Mouse (Mus musculus): Measurements from ENCODE around the gene Tecpr1. TPM values are rescaled to one million over a fixed set of nuclear protein-coding genes. Genes with fewer than 3 reads are reported as not detected.

Gene Tecpr1
- polyA plus RNA-seq, 1 experiment from 2014 or later, result 18.4 TPM

GRCm38 (mm10) chr5:144162813-144163517, 60.5 kb downstream of the Tecpr1 start:
- 81% methylated on average over 10 of the region's 10 CpGs for WGBS
- Histone ChIP-seq H3K27ac (ENCODE audit: low read depth, low read length) (no peak overlapping the region), H3K27me3 (ENCODE audit: control insufficient read depth, insufficient read depth, low read length) (no peaks in the 10 kb centered on the region), H3K4me2 (ENCODE audit: low read depth) (no peak overlapping the region), H3K36me3 (ENCODE audit: control insufficient read depth, insufficient read depth, low read length) (peaks cover 6% of the 10 kb centered on the region), H3K4me3 (ENCODE audit: low read depth, low read length) (no peak overlapping the region), H3K4me1 (ENCODE audit: control insufficient read depth, insufficient read depth, low read length) (no peaks in the 10 kb centered on the region), H3K9me3 (ENCODE audit: control insufficient read depth, low read length) (no peaks in the 10 kb centered on the region), H3K9ac (ENCODE audit: low read length) (no peak overlapping the region)
- DNase-seq (ENCODE audit: low spot score) (no peak), ATAC-seq (ENCODE audit: insufficient read depth, low FRiP score, low TSS enrichment) (no peak)

- Histone ChIP-seq H3K4me3 (ENCODE audit: low read depth, low read length) (no peak overlapping the region), H3K27ac (ENCODE audit: low read depth, low read length) (no peak overlapping the region), H3K4me1 (ENCODE audit: control insufficient read depth, insufficient read depth, low read length) (no peaks in the 10 kb centered on the region), H3K36me3 (ENCODE audit: control insufficient read depth, insufficient read depth, low read length) (peaks cover 6% of the 10 kb centered on the region), H3K9me3 (ENCODE audit: control insufficient read depth, low read length) (no peaks in the 10 kb centered on the region), H3K4me2 (ENCODE audit: low read depth) (no peak overlapping the region), H3K9ac (ENCODE audit: low read length) (no peak overlapping the region), H3K27me3 (ENCODE audit: control insufficient read depth, insufficient read depth, low read length) (no peaks in the 10 kb centered on the region)
- no peak for DNase-seq (ENCODE audit: low spot score)
- ATAC-seq (ENCODE audit: insufficient read depth, low FRiP score, low TSS enrichment), result no peak
- 95% methylated on average over 5 of the region's 5 CpGs for WGBS
These were observed 61.2 kb downstream of the Tecpr1 start for GRCm38 (mm10) chr5:144162080-144162812.

DNA sequence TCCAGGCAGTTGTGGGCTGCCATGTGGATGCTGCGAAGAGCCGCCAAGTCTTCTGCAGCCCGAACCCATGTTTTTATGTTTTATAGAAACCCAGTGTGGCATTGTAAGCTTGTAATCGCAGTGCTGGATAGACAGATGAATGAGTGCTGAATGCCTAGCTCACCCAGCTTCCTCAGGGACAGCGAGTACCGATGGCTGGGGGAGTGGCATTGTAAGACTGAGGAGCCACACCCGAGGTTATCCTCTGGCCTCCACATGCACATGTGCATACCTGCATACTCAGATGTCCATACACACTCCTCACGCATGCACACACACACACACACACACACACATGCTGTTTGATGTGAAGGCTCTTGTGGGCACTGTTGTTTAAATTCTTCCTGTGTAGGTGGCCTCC, 64.3 kb downstream of the Tecpr1 start:
- Histone ChIP-seq H3K36me3 (ENCODE audit: control insufficient read depth, insufficient read depth, low read length) (peaks cover 4% of the 10 kb centered on the region), H3K27ac (ENCODE audit: low read depth, low read length) (no peak overlapping the region), H3K9ac (ENCODE audit: low read length) (no peak overlapping the region), H3K4me3 (ENCODE audit: low read depth, low read length) (no peak overlapping the region), H3K9me3 (ENCODE audit: control insufficient read depth, low read length) (no peaks in the 10 kb centered on the region), H3K27me3 (ENCODE audit: control insufficient read depth, insufficient read depth, low read length) (no peaks in the 10 kb centered on the region), H3K4me2 (ENCODE audit: low read depth) (no peak overlapping the region), H3K4me1 (ENCODE audit: control insufficient read depth, insufficient read depth, low read length) (no peaks in the 10 kb centered on the region)
- ATAC-seq (ENCODE audit: insufficient read depth, low FRiP score, low TSS enrichment), result no peak
- DNase-seq (ENCODE audit: low spot score), result no peak
- WGBS, result 92% methylated on average over 8 of the region's 8 CpGs

GRCm38 (mm10) chr5:144158604-144159003, 64.8 kb downstream of the Tecpr1 start:
- H3K4me3 ChIP-seq (ENCODE audit: low read depth, low read length), result no peak overlapping the region
- WGBS, result 57% methylated on average over 4 of the region's 4 CpGs
- H3K27me3 ChIP-seq (ENCODE audit: control insufficient read depth, insufficient read depth, low read length), result no peaks in the 10 kb centered on the region
- H3K4me1 ChIP-seq (ENCODE audit: control insufficient read depth, insufficient read depth, low read length), result no peaks in the 10 kb centered on the region
- no peak overlapping the region for H3K27ac ChIP-seq (ENCODE audit: low read depth, low read length)
- H3K9ac ChIP-seq (ENCODE audit: low read length), result no peak overlapping the region
- DNase-seq (ENCODE audit: low spot score) (no peak), ATAC-seq (ENCODE audit: insufficient read depth, low FRiP score, low TSS enrichment) (no peak)
- peaks cover 4% of the 10 kb centered on the region for H3K36me3 ChIP-seq (ENCODE audit: control insufficient read depth, insufficient read depth, low read length)
- no peaks in the 10 kb centered on the region for H3K9me3 ChIP-seq (ENCODE audit: control insufficient read depth, low read length)
- H3K4me2 ChIP-seq (ENCODE audit: low read depth), result no peak overlapping the region

DNA sequence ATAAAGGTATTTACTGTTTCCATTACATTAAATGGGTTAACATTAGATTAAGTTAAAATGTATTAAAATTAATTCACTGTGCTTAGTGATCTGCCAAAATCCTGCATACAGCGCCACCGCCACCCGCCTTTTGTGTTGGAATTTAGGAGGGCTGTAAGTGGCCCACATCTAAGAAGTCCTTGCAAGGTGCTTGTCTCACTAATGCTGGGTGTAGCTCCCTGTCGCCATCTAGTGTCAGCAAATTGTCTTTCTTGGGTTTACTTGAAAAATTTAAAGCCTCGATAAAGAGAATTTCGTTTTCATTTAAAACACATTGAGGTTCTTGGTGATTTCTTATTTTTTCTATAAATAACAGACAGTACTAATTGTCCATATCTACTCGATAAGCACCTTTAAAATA, 68.9 kb downstream of the Tecpr1 start:
- Histone ChIP-seq H3K27me3 (ENCODE audit: control insufficient read depth, insufficient read depth, low read length) (no peaks in the 10 kb centered on the region), H3K9me3 (ENCODE audit: control insufficient read depth, low read length) (no peaks in the 10 kb centered on the region), H3K4me3 (ENCODE audit: low read depth, low read length) (no peak overlapping the region), H3K4me2 (ENCODE audit: low read depth) (no peak overlapping the region), H3K4me1 (ENCODE audit: control insufficient read depth, insufficient read depth, low read length) (no peaks in the 10 kb centered on the region), H3K36me3 (ENCODE audit: control insufficient read depth, insufficient read depth, low read length) (no peaks in the 10 kb centered on the region; the same call in 1 of the 2 replicates), H3K9ac (ENCODE audit: low read length) (no peak overlapping the region), H3K27ac (ENCODE audit: low read depth, low read length) (no peak overlapping the region)
- peak; percentile 60 for DNase-seq (ENCODE audit: low spot score)
- no peak for ATAC-seq (ENCODE audit: insufficient read depth, low FRiP score, low TSS enrichment)
- WGBS, result 37% methylated on average over 7 of the region's 7 CpGs

GRCm38 (mm10) chr5:144151270-144151669, 72.1 kb downstream of the Tecpr1 start:
- Histone ChIP-seq H3K27ac (ENCODE audit: low read depth, low read length) (no peak overlapping the region), H3K27me3 (ENCODE audit: control insufficient read depth, insufficient read depth, low read length) (no peaks in the 10 kb centered on the region), H3K36me3 (ENCODE audit: control insufficient read depth, insufficient read depth, low read length) (no peaks in the 10 kb centered on the region; the same call in 1 of the 2 replicates), H3K4me3 (ENCODE audit: low read depth, low read length) (no peak overlapping the region), H3K4me2 (ENCODE audit: low read depth) (no peak overlapping the region), H3K9me3 (ENCODE audit: control insufficient read depth, low read length) (no peaks in the 10 kb centered on the region), H3K9ac (ENCODE audit: low read length) (no peak overlapping the region), H3K4me1 (ENCODE audit: control insufficient read depth, insufficient read depth, low read length) (no peaks in the 10 kb centered on the region)
- DNase-seq (ENCODE audit: low spot score) (no peak), ATAC-seq (ENCODE audit: insufficient read depth, low FRiP score, low TSS enrichment) (no peak)
- 92% methylated on average over 4 of the region's 4 CpGs for WGBS

- DNase-seq (ENCODE audit: low spot score) (no peak), ATAC-seq (ENCODE audit: insufficient read depth, low FRiP score, low TSS enrichment) (no peak)
- Histone ChIP-seq H3K4me1 (ENCODE audit: control insufficient read depth, insufficient read depth, low read length) (no peaks in the 10 kb centered on the region), H3K4me3 (ENCODE audit: low read depth, low read length) (no peak overlapping the region), H3K27ac (ENCODE audit: low read depth, low read length) (no peak overlapping the region), H3K9ac (ENCODE audit: low read length) (no peak overlapping the region), H3K27me3 (ENCODE audit: control insufficient read depth, insufficient read depth, low read length) (no peaks in the 10 kb centered on the region), H3K4me2 (ENCODE audit: low read depth) (no peak overlapping the region), H3K36me3 (ENCODE audit: control insufficient read depth, insufficient read depth, low read length) (no peaks in the 10 kb centered on the region; the same call in none of the 2 replicates), H3K9me3 (ENCODE audit: control insufficient read depth, low read length) (no peaks in the 10 kb centered on the region)
- 97% methylated on average over 4 of the region's 4 CpGs for WGBS
These were observed 73.9 kb downstream of the Tecpr1 start for GRCm38 (mm10) chr5:144149530-144149929.

GRCm38 (mm10) chr5:144146898-144147297, 76.5 kb downstream of the Tecpr1 start:
- Histone ChIP-seq H3K36me3 (ENCODE audit: control insufficient read depth, insufficient read depth, low read length) (no peaks in the 10 kb centered on the region; the same call in none of the 2 replicates), H3K9ac (ENCODE audit: low read length) (no peak overlapping the region), H3K4me2 (ENCODE audit: low read depth) (no peak overlapping the region), H3K27me3 (ENCODE audit: control insufficient read depth, insufficient read depth, low read length) (no peaks in the 10 kb centered on the region), H3K4me3 (ENCODE audit: low read depth, low read length) (no peak overlapping the region), H3K9me3 (ENCODE audit: control insufficient read depth, low read length) (no peaks in the 10 kb centered on the region), H3K4me1 (ENCODE audit: control insufficient read depth, insufficient read depth, low read length) (no peaks in the 10 kb centered on the region), H3K27ac (ENCODE audit: low read depth, low read length) (no peak overlapping the region)
- ATAC-seq (ENCODE audit: insufficient read depth, low FRiP score, low TSS enrichment) (no peak), DNase-seq (ENCODE audit: low spot score) (no peak)

Measured in neural tube, embryonic 11.5 days (tissue).